Mouse (Mus musculus): ENCODE measurements around the gene Esr1. TPM values are rescaled to one million over a fixed set of nuclear protein-coding genes. Genes with fewer than 3 reads are reported as not detected.
"Not testable (repeated sequence)": the region's sequence is repeated elsewhere in the genome, so short reads cannot be mapped to it uniquely, and the experiment has no call there.

Gene Esr1
- polyA plus RNA-seq, 1 experiment from 2014 or later: 1.2 TPM

DNA sequence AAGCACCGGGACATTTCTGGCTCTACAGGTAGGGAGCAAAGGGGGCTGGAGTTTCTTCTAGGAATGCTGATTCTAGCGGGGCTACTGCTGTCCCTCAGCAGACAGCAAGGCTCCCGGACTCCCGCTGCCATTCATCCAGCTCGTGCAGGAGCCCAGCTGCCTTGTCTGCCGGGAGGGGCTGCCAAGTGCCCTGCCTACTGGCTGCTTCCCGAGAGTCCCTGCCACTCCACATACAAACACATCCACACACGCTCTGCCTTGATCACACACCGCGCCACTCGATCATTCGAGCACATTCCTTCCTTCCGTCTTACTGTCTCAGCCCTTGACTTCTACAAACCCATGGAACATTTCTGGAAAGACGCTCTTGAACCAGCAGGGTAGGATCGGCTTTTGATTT is 98.5 kb downstream of the Esr1 start:
- 44% methylated on average over 15 of the region's 15 CpGs for WGBS (ENCODE audit: missing documents)
- no peaks in the 10 kb centered on the region for H3K79me2 ChIP-seq (ENCODE audit: inconsistent target)
- no peak overlapping the region for H3K4me3 ChIP-seq (ENCODE audit: inconsistent target)
- H3K27ac ChIP-seq: no peak overlapping the region
- no peaks in the 10 kb centered on the region for H3K36me3 ChIP-seq (ENCODE audit: inconsistent target)

DNA sequence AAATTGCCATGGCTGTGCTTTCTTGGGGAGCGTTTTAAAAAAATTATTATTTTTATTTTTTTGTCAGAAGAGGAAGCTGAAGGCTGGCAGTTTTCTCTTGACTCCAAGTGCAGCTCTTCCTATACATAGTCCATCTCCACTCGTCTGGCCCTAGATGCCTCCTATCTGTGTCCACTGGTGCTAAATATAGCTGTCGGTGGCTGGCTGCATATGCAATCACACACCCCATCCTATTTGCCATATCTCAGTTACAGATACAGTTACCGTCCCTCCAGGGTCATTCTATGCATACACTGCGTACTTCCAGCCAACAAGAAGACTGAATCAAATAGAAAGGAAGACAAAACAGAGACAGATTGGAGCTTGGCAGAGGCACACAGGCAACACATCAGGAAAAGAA is 100.0 kb downstream of the Esr1 start:
- Histone ChIP-seq H3K4me3 (ENCODE audit: inconsistent target) (no peak overlapping the region), H3K36me3 (ENCODE audit: inconsistent target) (no peaks in the 10 kb centered on the region), H3K27ac (no peak overlapping the region), H3K79me2 (ENCODE audit: inconsistent target) (no peaks in the 10 kb centered on the region)
- WGBS (ENCODE audit: missing documents): 78% methylated on average over 5 of the region's 5 CpGs

- H3K4me3 ChIP-seq (ENCODE audit: inconsistent target): no peak overlapping the region
- no peaks in the 10 kb centered on the region for H3K36me3 ChIP-seq (ENCODE audit: inconsistent target)
- 21% methylated on average over 64 of the region's 68 CpGs for WGBS (ENCODE audit: missing documents)
- H3K79me2 ChIP-seq (ENCODE audit: inconsistent target): no peaks in the 10 kb centered on the region
- no peak overlapping the region for H3K27ac ChIP-seq
These were observed 100.9 kb downstream of the Esr1 start for GRCm38 (mm10) chr10:4712061-4712908.

DNA sequence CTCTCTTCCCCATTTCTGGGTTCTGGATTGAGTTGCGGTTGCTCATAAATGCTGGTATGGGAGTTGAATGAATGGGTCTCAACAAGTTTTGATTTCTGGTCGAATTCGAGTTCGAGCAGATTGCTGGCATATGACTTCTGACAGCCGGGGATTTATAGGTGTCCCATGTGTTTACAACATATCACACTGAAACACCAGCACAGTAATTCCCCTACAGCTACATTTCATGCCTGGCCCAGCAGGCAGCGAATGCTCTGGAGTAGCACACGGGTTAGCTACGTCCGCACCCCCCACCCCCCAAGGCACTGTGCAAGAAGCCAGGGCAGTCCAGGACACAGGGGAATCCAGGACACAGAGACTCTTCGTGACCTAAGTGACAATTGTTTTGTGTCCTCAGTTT is 102.0 kb downstream of the Esr1 start:
- 94% methylated on average over 10 of the region's 10 CpGs for WGBS (ENCODE audit: missing documents)
- Histone ChIP-seq H3K27ac (no peak overlapping the region), H3K4me3 (ENCODE audit: inconsistent target) (no peak overlapping the region), H3K36me3 (ENCODE audit: inconsistent target) (no peaks in the 10 kb centered on the region), H3K79me2 (ENCODE audit: inconsistent target) (no peaks in the 10 kb centered on the region)

GRCm38 (mm10) chr10:4724851-4725250 is 113.5 kb downstream of the Esr1 start:
- Histone ChIP-seq H3K36me3 (ENCODE audit: inconsistent target) (no peaks in the 10 kb centered on the region), H3K4me3 (ENCODE audit: inconsistent target) (no peak overlapping the region), H3K79me2 (ENCODE audit: inconsistent target) (no peaks in the 10 kb centered on the region), H3K27ac (no peak overlapping the region)
- WGBS (ENCODE audit: missing documents): 68% methylated on average over 3 of the region's 3 CpGs

- WGBS (ENCODE audit: missing documents): 93% methylated on average over 6 of the region's 6 CpGs
- Histone ChIP-seq H3K79me2 (ENCODE audit: inconsistent target) (no peaks in the 10 kb centered on the region), H3K36me3 (ENCODE audit: inconsistent target) (no peaks in the 10 kb centered on the region), H3K27ac (no peak overlapping the region), H3K4me3 (ENCODE audit: inconsistent target) (no peak overlapping the region)
These were observed 114.7 kb downstream of the Esr1 start for GRCm38 (mm10) chr10:4726141-4726540.

DNA sequence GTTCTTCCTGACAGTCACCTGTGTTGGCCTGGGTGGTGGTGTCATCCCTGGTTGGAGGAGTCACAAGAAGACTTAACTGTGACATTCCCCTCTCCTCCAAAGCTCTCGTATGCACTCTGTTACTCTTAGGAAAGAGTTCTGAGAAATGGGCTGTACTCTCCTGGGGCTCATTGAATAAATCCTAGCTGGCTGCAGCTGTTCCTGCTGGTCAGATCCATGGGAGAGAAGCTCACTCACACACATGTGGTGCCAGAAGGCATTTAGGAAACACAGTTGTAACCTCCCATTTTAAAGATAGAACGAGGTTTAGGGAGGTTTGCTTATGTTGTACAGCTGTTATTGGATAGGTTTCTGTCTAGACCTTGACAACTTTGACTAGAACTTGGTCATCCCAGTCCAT is 120.9 kb downstream of the Esr1 start:
- WGBS (ENCODE audit: missing documents): 81% methylated on average over 2 of the region's 2 CpGs
- Histone ChIP-seq H3K27ac (no peak overlapping the region), H3K36me3 (ENCODE audit: inconsistent target) (no peaks in the 10 kb centered on the region), H3K79me2 (ENCODE audit: inconsistent target) (no peaks in the 10 kb centered on the region), H3K4me3 (ENCODE audit: inconsistent target) (no peak overlapping the region)

DNA sequence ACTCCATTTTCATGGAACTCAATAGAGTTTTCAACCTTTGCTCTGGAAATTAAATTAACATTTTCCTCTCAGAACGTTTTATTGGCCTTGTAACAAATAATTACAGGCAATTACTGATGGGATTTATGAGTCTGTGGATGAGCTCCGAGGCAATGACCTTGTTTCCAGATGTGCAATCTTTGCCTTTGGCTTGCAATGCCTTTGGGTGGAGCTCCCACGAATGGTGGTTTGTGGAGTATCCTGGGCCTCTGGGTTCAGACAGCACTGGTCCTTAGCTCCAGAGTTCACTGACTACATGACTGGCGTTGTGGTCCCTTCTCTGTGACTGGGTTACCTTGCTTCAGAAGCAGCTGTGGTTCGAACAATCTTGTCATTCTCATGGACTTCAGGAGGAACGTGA is 122.6 kb downstream of the Esr1 start:
- no peak overlapping the region for H3K4me3 ChIP-seq (ENCODE audit: inconsistent target)
- 86% methylated on average over 6 of the region's 6 CpGs for WGBS (ENCODE audit: missing documents)

GRCm38 (mm10) chr10:4734942-4735341 is 123.5 kb downstream of the Esr1 start:
- Histone ChIP-seq H3K27ac (no peak overlapping the region), H3K36me3 (ENCODE audit: inconsistent target) (no peaks in the 10 kb centered on the region), H3K79me2 (ENCODE audit: inconsistent target) (no peaks in the 10 kb centered on the region), H3K4me3 (ENCODE audit: inconsistent target) (no peak overlapping the region)
- 54% methylated on average over 2 of the region's 2 CpGs for WGBS (ENCODE audit: missing documents)

More for the DNA sequence above, 122.6 kb downstream of the Esr1 start:
- Histone ChIP-seq H3K79me2 (ENCODE audit: inconsistent target) (no peaks in the 10 kb centered on the region), H3K27ac (no peak overlapping the region), H3K36me3 (ENCODE audit: inconsistent target) (no peaks in the 10 kb centered on the region)

- no peak overlapping the region for H3K27ac ChIP-seq
- no peak overlapping the region for H3K4me3 ChIP-seq (ENCODE audit: inconsistent target)
- no peaks in the 10 kb centered on the region for H3K36me3 ChIP-seq (ENCODE audit: inconsistent target)
- WGBS (ENCODE audit: missing documents): 100% methylated on average over 2 of the region's 2 CpGs
- no peaks in the 10 kb centered on the region for H3K79me2 ChIP-seq (ENCODE audit: inconsistent target)
These were observed 126.9 kb downstream of the Esr1 start for GRCm38 (mm10) chr10:4738311-4738710.

DNA sequence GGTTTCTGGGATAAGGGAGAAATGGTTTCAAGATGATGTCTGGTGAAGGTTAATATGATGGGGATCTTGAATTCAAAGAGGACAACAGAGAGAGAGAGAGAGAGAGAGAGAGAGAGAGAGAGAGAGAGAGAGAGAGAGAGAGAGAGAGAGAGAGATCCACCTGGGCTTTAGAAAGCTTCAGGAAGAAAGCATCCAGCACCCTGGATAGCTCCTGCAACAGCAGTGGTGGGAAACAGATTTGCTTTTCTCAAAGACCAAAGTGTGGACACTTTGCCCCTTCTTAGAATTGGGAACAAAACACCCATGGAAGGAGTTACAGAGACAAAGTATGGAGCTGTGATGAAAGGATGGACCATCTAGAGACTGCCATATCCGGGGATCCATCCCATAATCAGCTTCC is 139.7 kb downstream of the Esr1 start:
- not testable (repeated sequence) for H3K27ac ChIP-seq; H3K36me3 ChIP-seq (ENCODE audit: inconsistent target); H3K4me3 ChIP-seq (ENCODE audit: inconsistent target); H3K79me2 ChIP-seq (ENCODE audit: inconsistent target)
- WGBS (ENCODE audit: missing documents): no CpG with 5 or more reads among the region's 1 CpGs

DNA sequence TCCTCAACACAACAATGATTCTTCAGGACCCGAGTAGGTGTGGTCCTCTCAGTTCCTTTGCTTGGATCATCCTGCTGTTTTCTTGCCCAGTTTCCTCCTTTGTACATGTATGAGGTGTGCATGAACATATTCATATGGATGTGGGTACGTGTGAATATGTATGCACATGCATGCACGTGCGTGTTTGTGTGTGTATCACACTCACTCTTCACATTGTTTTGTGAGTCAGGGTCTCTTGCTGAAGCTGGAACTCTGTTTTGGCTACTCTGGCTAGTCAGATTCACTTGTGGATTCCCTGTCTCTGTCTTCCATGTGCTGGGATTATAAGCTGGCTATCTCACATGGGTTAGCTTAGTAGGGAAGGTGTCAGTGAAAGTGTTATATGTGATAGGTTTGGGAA is 141.6 kb downstream of the Esr1 start:
- no peak overlapping the region for H3K4me3 ChIP-seq (ENCODE audit: inconsistent target)
- WGBS (ENCODE audit: missing documents): 95% methylated on average over 4 of the region's 4 CpGs
- H3K27ac ChIP-seq: no peak overlapping the region
- no peaks in the 10 kb centered on the region for H3K36me3 ChIP-seq (ENCODE audit: inconsistent target)
- H3K79me2 ChIP-seq (ENCODE audit: inconsistent target): no peaks in the 10 kb centered on the region

DNA sequence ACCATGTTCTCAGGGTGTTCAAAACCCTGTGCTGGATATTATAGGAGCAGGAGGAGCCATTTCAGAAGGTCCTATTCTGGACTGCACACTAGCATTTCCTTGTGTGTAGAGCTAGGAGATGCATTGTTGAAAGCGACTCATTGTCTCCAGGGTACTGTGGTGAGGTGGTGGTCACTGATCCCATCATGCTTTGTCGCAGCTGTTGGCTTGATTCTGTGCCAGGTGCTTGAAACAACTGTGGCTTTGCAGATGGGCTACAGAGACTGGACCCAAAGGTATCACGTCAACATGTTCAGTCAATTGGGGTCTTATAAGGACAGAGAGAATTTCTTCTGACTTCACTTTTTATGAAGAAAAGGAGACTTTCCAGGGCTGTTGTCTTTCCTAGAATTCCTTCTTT is 164.1 kb downstream of the Esr1 start:
- Histone ChIP-seq H3K4me3 (ENCODE audit: inconsistent target) (no peak overlapping the region), H3K79me2 (ENCODE audit: inconsistent target) (no peaks in the 10 kb centered on the region), H3K36me3 (ENCODE audit: inconsistent target) (no peaks in the 10 kb centered on the region), H3K27ac (no peak overlapping the region)
- 77% methylated on average over 3 of the region's 3 CpGs for WGBS (ENCODE audit: missing documents)

GRCm38 (mm10) chr10:4776007-4776713 is 164.8 kb downstream of the Esr1 start:
- Histone ChIP-seq H3K79me2 (ENCODE audit: inconsistent target) (no peaks in the 10 kb centered on the region), H3K4me3 (ENCODE audit: inconsistent target) (no peak overlapping the region), H3K27ac (no peak overlapping the region), H3K36me3 (ENCODE audit: inconsistent target) (no peaks in the 10 kb centered on the region)
- WGBS (ENCODE audit: missing documents): 58% methylated on average over 6 of the region's 6 CpGs

GRCm38 (mm10) chr10:4776714-4777090 is 165.3 kb downstream of the Esr1 start:
- Histone ChIP-seq H3K79me2 (ENCODE audit: inconsistent target) (no peaks in the 10 kb centered on the region), H3K4me3 (ENCODE audit: inconsistent target) (no peak overlapping the region), H3K27ac (no peak overlapping the region), H3K36me3 (ENCODE audit: inconsistent target) (no peaks in the 10 kb centered on the region)
- 95% methylated on average over 4 of the region's 4 CpGs for WGBS (ENCODE audit: missing documents)
